Mouse (Mus musculus): Measurements from ENCODE around the gene Krtap9-5. TPM values are rescaled to one million over a fixed set of nuclear protein-coding genes. Genes with fewer than 3 reads are reported as not detected.

Gene Krtap9-5
- polyA plus RNA-seq (2015; fragmentation: Nextera tagmentation; extraction: Ambion mirVana) = not detected in 2 replicates

GRCm38 (mm10) chr11:99948175-99948574 lies at the start of gene Krtap9-5:
TSS of gene Krtap9-5 (plus strand) at chr11:99948475.
- Histone ChIP-seq H3K36me3 (ENCODE audit: control insufficient read depth, insufficient read depth) (no peaks in the 10 kb centered on the region), H3K9ac (ENCODE audit: low read length) (no peak within 1 kb of the TSS), H3K4me1 (ENCODE audit: control insufficient read depth, insufficient read depth, low read length) (no peaks in the 10 kb centered on the region), H3K9me3 (replicated peaks; ENCODE audit: control insufficient read depth, low read length) (no peaks in the 10 kb centered on the region), H3K27ac (ENCODE audit: low read length) (no peak within 1 kb of the TSS), H3K4me3 (ENCODE audit: low read length) (no peak within 1 kb of the TSS), H3K4me2 (ENCODE audit: low read depth, low read length) (no peak within 1 kb of the TSS), H3K27me3 (ENCODE audit: control insufficient read depth, insufficient read depth, low read length) (no peaks in the 10 kb centered on the region)
- 83% methylated on average over 2 of the region's 2 CpGs for WGBS
- ATAC-seq (replicated peaks; ENCODE audit: extremely low read depth, insufficient read depth, low FRiP score) = no peak

DNA sequence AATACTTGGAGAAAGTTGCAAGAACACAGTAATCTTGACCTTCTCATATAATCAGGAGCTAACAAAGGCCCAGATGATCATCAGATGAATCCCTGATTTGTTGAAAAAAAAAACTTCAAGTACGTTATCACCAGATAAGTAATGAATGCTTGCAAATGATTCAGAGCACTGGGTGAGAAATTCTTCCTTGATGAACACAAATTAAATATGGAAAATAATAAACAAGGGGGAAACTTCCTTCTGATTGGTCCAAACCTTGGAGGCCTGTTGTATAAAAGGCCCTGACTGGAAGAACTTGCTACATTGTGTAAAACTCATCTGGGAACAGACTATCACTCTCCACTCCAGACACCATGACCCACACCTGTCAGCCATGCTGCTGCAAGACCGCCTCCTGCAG lies 40.7 kb upstream of the Krtap9-5 start, which contains the start of gene Krtap31-1:
TSS of gene Krtap31-1 (plus strand) at position 301 of the 400 bp plus-strand sequence.
- Histone ChIP-seq H3K4me1 (ENCODE audit: control insufficient read depth, insufficient read depth, low read length) (no peaks in the 10 kb centered on the region), H3K4me2 (ENCODE audit: low read depth, low read length) (no peak within 1 kb of the TSS), H3K36me3 (ENCODE audit: control insufficient read depth, insufficient read depth) (no peaks in the 10 kb centered on the region), H3K27ac (ENCODE audit: low read length) (no peak within 1 kb of the TSS), H3K9ac (ENCODE audit: low read length) (no peak within 1 kb of the TSS), H3K9me3 (replicated peaks; ENCODE audit: control insufficient read depth, low read length) (no peaks in the 10 kb centered on the region), H3K27me3 (ENCODE audit: control insufficient read depth, insufficient read depth, low read length) (no peaks in the 10 kb centered on the region), H3K4me3 (ENCODE audit: low read length) (no peak within 1 kb of the TSS)
- ATAC-seq (replicated peaks; ENCODE audit: extremely low read depth, insufficient read depth, low FRiP score) = no peak
- 48% methylated on average over 2 of the region's 2 CpGs for WGBS

DNA sequence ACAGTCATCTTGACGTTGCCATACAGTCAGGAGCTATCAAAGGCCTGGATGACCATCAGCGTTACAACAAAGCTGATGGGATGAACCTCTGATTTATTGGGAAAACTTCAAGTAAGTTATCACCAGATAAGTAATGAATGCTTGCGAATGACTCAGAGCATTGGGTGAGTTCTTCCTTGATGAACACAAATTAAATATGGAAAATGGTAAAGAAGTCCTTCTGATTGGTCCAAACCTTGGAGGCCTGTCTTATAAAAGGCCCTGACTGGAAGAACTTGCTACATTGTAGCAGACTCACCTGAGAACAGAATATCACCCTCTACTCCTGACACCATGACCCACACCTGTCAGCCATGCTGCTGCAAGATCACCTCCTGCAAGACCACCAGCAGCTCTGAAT lies 33.8 kb upstream of the Krtap9-5 start, which contains the start of gene Gm11565:
TSS of gene Gm11565 (plus strand) at position 301 of the 400 bp plus-strand sequence.
- 82% methylated on average over 3 of the region's 3 CpGs for WGBS
- ATAC-seq (replicated peaks; ENCODE audit: extremely low read depth, insufficient read depth, low FRiP score) = no peak
- Histone ChIP-seq H3K4me3 (ENCODE audit: low read length) (no peak within 1 kb of the TSS), H3K4me2 (ENCODE audit: low read depth, low read length) (no peak within 1 kb of the TSS), H3K9me3 (replicated peaks; ENCODE audit: control insufficient read depth, low read length) (no peaks in the 10 kb centered on the region), H3K4me1 (ENCODE audit: control insufficient read depth, insufficient read depth, low read length) (no peaks in the 10 kb centered on the region), H3K36me3 (ENCODE audit: control insufficient read depth, insufficient read depth) (no peaks in the 10 kb centered on the region), H3K27me3 (ENCODE audit: control insufficient read depth, insufficient read depth, low read length) (no peaks in the 10 kb centered on the region), H3K9ac (ENCODE audit: low read length) (no peak within 1 kb of the TSS), H3K27ac (ENCODE audit: low read length) (no peak within 1 kb of the TSS)

DNA sequence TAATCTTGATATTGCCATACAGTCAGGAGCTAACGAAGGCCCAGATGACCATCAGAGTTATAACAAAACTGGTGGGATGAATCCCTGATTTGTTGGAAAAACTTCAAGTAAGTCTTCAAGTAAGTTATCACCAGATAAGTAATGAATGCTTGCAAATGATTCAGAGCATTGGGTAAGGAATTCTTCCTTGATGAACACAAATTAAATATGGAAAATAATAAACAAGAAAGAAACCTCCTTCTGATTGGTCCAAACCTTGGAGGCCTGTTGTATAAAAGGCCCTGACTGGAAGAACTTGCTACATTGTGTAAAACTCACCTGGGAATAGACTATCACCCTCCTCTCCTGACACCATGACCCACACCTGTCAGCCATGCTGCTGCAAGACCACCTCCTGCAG lies 12.3 kb upstream of the Krtap9-5 start, which contains the start of gene Krtap31-2:
TSS of gene Krtap31-2 (plus strand) at position 301 of the 400 bp plus-strand sequence.
- no peaks in the 10 kb centered on the region for H3K27me3 ChIP-seq (ENCODE audit: control insufficient read depth, insufficient read depth, low read length)
- no peak within 1 kb of the TSS for H3K4me2 ChIP-seq (ENCODE audit: low read depth, low read length)
- no peak within 1 kb of the TSS for H3K27ac ChIP-seq (ENCODE audit: low read length)
- no peak for ATAC-seq (replicated peaks; ENCODE audit: extremely low read depth, insufficient read depth, low FRiP score)
- WGBS = 77% methylated on average over 1 of the region's 1 CpGs
- no peaks in the 10 kb centered on the region for H3K9me3 ChIP-seq (replicated peaks; ENCODE audit: control insufficient read depth, low read length)
- H3K36me3 ChIP-seq (ENCODE audit: control insufficient read depth, insufficient read depth) = no peaks in the 10 kb centered on the region
- no peak within 1 kb of the TSS for H3K9ac ChIP-seq (ENCODE audit: low read length)
- no peak within 1 kb of the TSS for H3K4me3 ChIP-seq (ENCODE audit: low read length)
- H3K4me1 ChIP-seq (ENCODE audit: control insufficient read depth, insufficient read depth, low read length) = no peaks in the 10 kb centered on the region

GRCm38 (mm10) chr11:99937751-99938264 lies 10.5 kb upstream of the Krtap9-5 start:
- H3K9me3 ChIP-seq (replicated peaks; ENCODE audit: control insufficient read depth, low read length) = no peaks in the 10 kb centered on the region

DNA sequence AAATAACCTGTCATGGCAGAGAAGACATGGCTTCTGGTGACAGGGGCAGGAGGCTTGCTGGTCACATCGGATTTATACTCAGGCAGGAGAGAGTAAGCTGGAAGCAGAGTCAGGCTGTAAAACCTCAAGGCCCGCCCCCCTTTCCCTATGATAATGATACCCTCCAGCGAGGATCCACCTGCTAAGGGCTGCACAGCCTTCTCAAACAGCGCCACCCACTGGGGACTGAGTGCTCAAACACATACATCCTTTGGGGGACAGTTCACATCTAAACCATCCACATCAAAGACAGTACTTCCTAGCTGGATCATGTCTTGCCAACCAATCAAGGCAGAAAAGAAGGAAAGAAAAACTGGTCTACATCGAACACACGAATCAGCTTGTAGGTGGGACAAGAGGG lies 15.9 kb downstream of the Krtap9-5 start:
- Histone ChIP-seq H3K4me2 (ENCODE audit: low read depth, low read length) (no peak overlapping the region), H3K27ac (ENCODE audit: low read length) (no peak overlapping the region), H3K9ac (ENCODE audit: low read length) (no peak overlapping the region), H3K4me3 (ENCODE audit: low read length) (no peak overlapping the region), H3K4me1 (ENCODE audit: control insufficient read depth, insufficient read depth, low read length) (no peaks in the 10 kb centered on the region), H3K36me3 (ENCODE audit: control insufficient read depth, insufficient read depth) (no peaks in the 10 kb centered on the region), H3K9me3 (replicated peaks; ENCODE audit: control insufficient read depth, low read length) (no peaks in the 10 kb centered on the region), H3K27me3 (ENCODE audit: control insufficient read depth, insufficient read depth, low read length) (no peaks in the 10 kb centered on the region)
- ATAC-seq (replicated peaks; ENCODE audit: extremely low read depth, insufficient read depth, low FRiP score) = no peak
- 54% methylated on average over 6 of the region's 6 CpGs for WGBS

More at GRCm38 (mm10) chr11:99937751-99938264, 10.5 kb upstream of the Krtap9-5 start:
- 76% methylated on average over 9 of the region's 9 CpGs for WGBS
- no peak overlapping the region for H3K9ac ChIP-seq (ENCODE audit: low read length)
- H3K27ac ChIP-seq (ENCODE audit: low read length) = no peak overlapping the region
- H3K4me3 ChIP-seq (ENCODE audit: low read length) = no peak overlapping the region
- H3K4me1 ChIP-seq (ENCODE audit: control insufficient read depth, insufficient read depth, low read length) = no peaks in the 10 kb centered on the region
- no peak overlapping the region for H3K4me2 ChIP-seq (ENCODE audit: low read depth, low read length)
- H3K27me3 ChIP-seq (ENCODE audit: control insufficient read depth, insufficient read depth, low read length) = no peaks in the 10 kb centered on the region
- H3K36me3 ChIP-seq (ENCODE audit: control insufficient read depth, insufficient read depth) = no peaks in the 10 kb centered on the region
- no peak for ATAC-seq (replicated peaks; ENCODE audit: extremely low read depth, insufficient read depth, low FRiP score)

DNA sequence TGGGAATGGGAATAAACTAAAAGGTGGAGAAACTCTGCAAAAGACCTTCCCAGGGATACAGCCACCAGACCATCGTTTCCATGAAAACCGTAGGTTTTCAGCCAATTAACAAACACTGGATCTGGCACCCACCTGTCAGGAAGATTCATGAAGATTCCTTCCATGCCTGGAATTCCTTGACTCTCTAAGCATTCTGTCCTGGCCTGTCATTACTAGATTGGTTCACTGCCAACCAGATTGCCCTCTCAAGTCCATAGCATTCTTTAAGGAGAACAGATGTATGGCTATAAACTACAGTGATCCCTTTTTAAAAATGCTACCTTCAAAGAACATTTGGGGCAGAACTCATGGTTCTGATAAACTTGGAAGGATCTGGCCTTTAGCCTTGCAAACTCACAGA lies 17.7 kb downstream of the Krtap9-5 start:
- Histone ChIP-seq H3K27me3 (ENCODE audit: control insufficient read depth, insufficient read depth, low read length) (no peaks in the 10 kb centered on the region), H3K4me3 (ENCODE audit: low read length) (no peak overlapping the region), H3K4me1 (ENCODE audit: control insufficient read depth, insufficient read depth, low read length) (no peaks in the 10 kb centered on the region), H3K9me3 (replicated peaks; ENCODE audit: control insufficient read depth, low read length) (no peaks in the 10 kb centered on the region), H3K9ac (ENCODE audit: low read length) (no peak overlapping the region), H3K36me3 (ENCODE audit: control insufficient read depth, insufficient read depth) (no peaks in the 10 kb centered on the region), H3K4me2 (ENCODE audit: low read depth, low read length) (no peak overlapping the region), H3K27ac (ENCODE audit: low read length) (no peak overlapping the region)
- 51% methylated on average over 2 of the region's 2 CpGs for WGBS
- no peak for ATAC-seq (replicated peaks; ENCODE audit: extremely low read depth, insufficient read depth, low FRiP score)

- H3K27me3 ChIP-seq (ENCODE audit: control insufficient read depth, insufficient read depth, low read length) = no peaks in the 10 kb centered on the region
- no peak within 1 kb of the TSS for H3K4me3 ChIP-seq (ENCODE audit: low read length)
- H3K4me2 ChIP-seq (ENCODE audit: low read depth, low read length) = no peak within 1 kb of the TSS
- H3K36me3 ChIP-seq (ENCODE audit: control insufficient read depth, insufficient read depth) = no peaks in the 10 kb centered on the region
- no peak within 1 kb of the TSS for H3K9ac ChIP-seq (ENCODE audit: low read length)
- 72% methylated on average over 5 of the region's 5 CpGs for WGBS
- no peak for ATAC-seq (replicated peaks; ENCODE audit: extremely low read depth, insufficient read depth, low FRiP score)
- no peaks in the 10 kb centered on the region for H3K4me1 ChIP-seq (ENCODE audit: control insufficient read depth, insufficient read depth, low read length)
- H3K27ac ChIP-seq (ENCODE audit: low read length) = no peak within 1 kb of the TSS
- H3K9me3 ChIP-seq (replicated peaks; ENCODE audit: control insufficient read depth, low read length) = no peaks in the 10 kb centered on the region; the same call in 1 of the 2 replicates
These were observed 30.7 kb downstream of the Krtap9-5 start, which contains the start of gene Krtap29-1 for GRCm38 (mm10) chr11:99978953-99979352. TSS of gene Krtap29-1 (minus strand) at chr11:99979053.

DNA sequence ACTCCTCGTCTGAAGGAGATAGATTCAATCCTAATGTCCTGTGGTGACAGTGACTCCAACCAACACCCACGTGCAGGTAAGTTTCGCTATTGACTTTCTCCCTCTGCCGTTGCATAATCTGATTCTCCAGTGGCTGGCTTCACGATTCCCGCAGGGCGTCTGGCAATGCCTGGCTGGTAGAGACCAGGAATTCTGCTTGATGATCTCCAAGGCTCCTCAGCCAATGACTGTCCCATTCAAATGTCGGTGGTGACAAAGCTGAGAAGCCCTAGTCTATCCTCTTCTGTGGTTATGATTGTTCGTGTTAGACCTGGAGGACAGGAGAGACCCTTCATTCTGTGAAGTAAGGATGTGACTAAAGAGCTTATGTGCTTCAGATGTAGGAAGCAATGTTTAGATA lies 34.5 kb downstream of the Krtap9-5 start:
- WGBS = 79% methylated on average over 9 of the region's 9 CpGs
- no peak for ATAC-seq (replicated peaks; ENCODE audit: extremely low read depth, insufficient read depth, low FRiP score)

More for the DNA sequence above, 34.5 kb downstream of the Krtap9-5 start:
- H3K4me2 ChIP-seq (ENCODE audit: low read depth, low read length) = no peak overlapping the region
- H3K27ac ChIP-seq (ENCODE audit: low read length) = no peak overlapping the region
- no peak overlapping the region for H3K4me3 ChIP-seq (ENCODE audit: low read length)
- peaks cover 4% of the 10 kb centered on the region; the same call in 1 of the 2 replicates for H3K27me3 ChIP-seq (ENCODE audit: control insufficient read depth, insufficient read depth, low read length)
- no peaks in the 10 kb centered on the region for H3K36me3 ChIP-seq (ENCODE audit: control insufficient read depth, insufficient read depth)
- no peaks in the 10 kb centered on the region for H3K9me3 ChIP-seq (replicated peaks; ENCODE audit: control insufficient read depth, low read length)
- H3K4me1 ChIP-seq (ENCODE audit: control insufficient read depth, insufficient read depth, low read length) = no peaks in the 10 kb centered on the region
- H3K9ac ChIP-seq (ENCODE audit: low read length) = no peak overlapping the region

Data from heart, embryonic 16.5 days (tissue).